Mouse (Mus musculus): ENCODE data around the gene Lurap1l. TPM values are rescaled to one million over a fixed set of nuclear protein-coding genes. Genes with fewer than 3 reads are reported as not detected.

Gene Lurap1l
- polyA plus RNA-seq, 1 experiment: 43.1 TPM

- Histone ChIP-seq H3K36me3 (ENCODE audit: control insufficient read depth, insufficient read depth, low read length) (peaks cover 6% of the 10 kb centered on the region), H3K4me1 (ENCODE audit: control insufficient read depth, insufficient read depth, insufficient read length, low read length) (peaks cover 12% of the 10 kb centered on the region; the same call in 1 of the 2 replicates), H3K27me3 (ENCODE audit: control insufficient read depth, insufficient read depth, low read length) (no peaks in the 10 kb centered on the region), H3K4me3 (ENCODE audit: low read depth, low read length) (no peak overlapping the region), H3K27ac (ENCODE audit: insufficient read depth, low read depth, low read length) (peak overlapping the region; percentile 96)
- TF ChIP-seq CTCF (IDR thresholded peaks at IDR 0.05; ENCODE audit: extremely low read depth, insufficient read length, insufficient replicate concordance, low read depth, low read length) (no peak), POLR2A (IDR thresholded peaks at IDR 0.05; ENCODE audit: low read depth, low read length) (no peak)
- WGBS: 28% methylated on average over 2 of the region's 2 CpGs
Observed at GRCm38 (mm10) chr4:80949720-80950119, 39.3 kb downstream of the Lurap1l start.

- WGBS: 22% methylated on average over 8 of the region's 8 CpGs
- peaks cover 9% of the 10 kb centered on the region for H3K36me3 ChIP-seq (ENCODE audit: control insufficient read depth, insufficient read depth, low read length)
- peak overlapping the region; percentile 95 for H3K27ac ChIP-seq (ENCODE audit: insufficient read depth, low read depth, low read length)
- H3K27me3 ChIP-seq (ENCODE audit: control insufficient read depth, insufficient read depth, low read length): no peaks in the 10 kb centered on the region
- peaks cover 12% of the 10 kb centered on the region; the same call in 1 of the 2 replicates for H3K4me1 ChIP-seq (ENCODE audit: control insufficient read depth, insufficient read depth, insufficient read length, low read length)
- H3K4me3 ChIP-seq (ENCODE audit: low read depth, low read length): no peak overlapping the region
- TF ChIP-seq POLR2A (IDR thresholded peaks at IDR 0.05; ENCODE audit: low read depth, low read length): no peak
- no peak for TF ChIP-seq CTCF (IDR thresholded peaks at IDR 0.05; ENCODE audit: extremely low read depth, insufficient read length, insufficient replicate concordance, low read depth, low read length)
Observed at GRCm38 (mm10) chr4:80950280-80950781, 39.9 kb downstream of the Lurap1l start.

GRCm38 (mm10) chr4:80952653-80953052 is 42.2 kb downstream of the Lurap1l start:
- H3K27me3 ChIP-seq (ENCODE audit: control insufficient read depth, insufficient read depth, low read length): no peaks in the 10 kb centered on the region
- WGBS: 89% methylated on average over 1 of the region's 1 CpGs
- TF ChIP-seq CTCF (IDR thresholded peaks at IDR 0.05; ENCODE audit: extremely low read depth, insufficient read length, insufficient replicate concordance, low read depth, low read length): no peak
- TF ChIP-seq POLR2A (IDR thresholded peaks at IDR 0.05; ENCODE audit: low read depth, low read length): no peak
- no peak overlapping the region for H3K27ac ChIP-seq (ENCODE audit: insufficient read depth, low read depth, low read length)
- peaks cover 9% of the 10 kb centered on the region; the same call in 1 of the 2 replicates for H3K4me1 ChIP-seq (ENCODE audit: control insufficient read depth, insufficient read depth, insufficient read length, low read length)
- H3K4me3 ChIP-seq (ENCODE audit: low read depth, low read length): no peak overlapping the region
- peaks cover 13% of the 10 kb centered on the region for H3K36me3 ChIP-seq (ENCODE audit: control insufficient read depth, insufficient read depth, low read length)

GRCm38 (mm10) chr4:80955942-80956341 is 45.5 kb downstream of the Lurap1l start:
- peaks cover 13% of the 10 kb centered on the region for H3K36me3 ChIP-seq (ENCODE audit: control insufficient read depth, insufficient read depth, low read length)
- H3K4me1 ChIP-seq (ENCODE audit: control insufficient read depth, insufficient read depth, insufficient read length, low read length): no peaks in the 10 kb centered on the region
- no peak overlapping the region for H3K4me3 ChIP-seq (ENCODE audit: low read depth, low read length)
- TF ChIP-seq POLR2A (IDR thresholded peaks at IDR 0.05; ENCODE audit: low read depth, low read length): no peak
- TF ChIP-seq CTCF (IDR thresholded peaks at IDR 0.05; ENCODE audit: extremely low read depth, insufficient read length, insufficient replicate concordance, low read depth, low read length): no peak
- 47% methylated on average over 2 of the region's 2 CpGs for WGBS
- H3K27me3 ChIP-seq (ENCODE audit: control insufficient read depth, insufficient read depth, low read length): no peaks in the 10 kb centered on the region
- no peak overlapping the region for H3K27ac ChIP-seq (ENCODE audit: insufficient read depth, low read depth, low read length)

- H3K27ac ChIP-seq (ENCODE audit: insufficient read depth, low read depth, low read length): no peak overlapping the region
Observed at GRCm38 (mm10) chr4:80967526-80967925, 57.1 kb downstream of the Lurap1l start.

GRCm38 (mm10) chr4:80971846-80972245 is 61.4 kb downstream of the Lurap1l start:
- TF ChIP-seq POLR2A (IDR thresholded peaks at IDR 0.05; ENCODE audit: low read depth, low read length): no peak
- no peak for TF ChIP-seq CTCF (IDR thresholded peaks at IDR 0.05; ENCODE audit: extremely low read depth, insufficient read length, insufficient replicate concordance, low read depth, low read length)
- Histone ChIP-seq H3K27ac (ENCODE audit: insufficient read depth, low read depth, low read length) (no peak overlapping the region), H3K36me3 (ENCODE audit: control insufficient read depth, insufficient read depth, low read length) (no peaks in the 10 kb centered on the region), H3K4me3 (ENCODE audit: low read depth, low read length) (no peak overlapping the region), H3K27me3 (ENCODE audit: control insufficient read depth, insufficient read depth, low read length) (no peaks in the 10 kb centered on the region), H3K4me1 (ENCODE audit: control insufficient read depth, insufficient read depth, insufficient read length, low read length) (peaks cover 2% of the 10 kb centered on the region; the same call in 1 of the 2 replicates)
- 43% methylated on average over 1 of the region's 1 CpGs for WGBS

More at GRCm38 (mm10) chr4:80967526-80967925, 57.1 kb downstream of the Lurap1l start:
- TF ChIP-seq CTCF (IDR thresholded peaks at IDR 0.05; ENCODE audit: extremely low read depth, insufficient read length, insufficient replicate concordance, low read depth, low read length) (no peak), POLR2A (IDR thresholded peaks at IDR 0.05; ENCODE audit: low read depth, low read length) (no peak)
- 94% methylated on average over 17 of the region's 17 CpGs for WGBS
- no peaks in the 10 kb centered on the region for H3K36me3 ChIP-seq (ENCODE audit: control insufficient read depth, insufficient read depth, low read length)
- H3K4me1 ChIP-seq (ENCODE audit: control insufficient read depth, insufficient read depth, insufficient read length, low read length): peaks cover 2% of the 10 kb centered on the region; the same call in 1 of the 2 replicates
- H3K4me3 ChIP-seq (ENCODE audit: low read depth, low read length): no peak overlapping the region
- H3K27me3 ChIP-seq (ENCODE audit: control insufficient read depth, insufficient read depth, low read length): no peaks in the 10 kb centered on the region

GRCm38 (mm10) chr4:80973896-80974295 is 63.5 kb downstream of the Lurap1l start:
- Histone ChIP-seq H3K4me3 (ENCODE audit: low read depth, low read length) (no peak overlapping the region), H3K27ac (ENCODE audit: insufficient read depth, low read depth, low read length) (no peak overlapping the region), H3K27me3 (ENCODE audit: control insufficient read depth, insufficient read depth, low read length) (no peaks in the 10 kb centered on the region), H3K4me1 (ENCODE audit: control insufficient read depth, insufficient read depth, insufficient read length, low read length) (peaks cover 2% of the 10 kb centered on the region; the same call in 1 of the 2 replicates), H3K36me3 (ENCODE audit: control insufficient read depth, insufficient read depth, low read length) (no peaks in the 10 kb centered on the region)
- no peak for TF ChIP-seq POLR2A (IDR thresholded peaks at IDR 0.05; ENCODE audit: low read depth, low read length)
- no peak for TF ChIP-seq CTCF (IDR thresholded peaks at IDR 0.05; ENCODE audit: extremely low read depth, insufficient read length, insufficient replicate concordance, low read depth, low read length)

Data from small intestine, adult 2 months (tissue).